Mouse (Mus musculus) CH12.LX (cell line): ENCODE measurements around the gene Dlg2. TPM values are rescaled to one million over a fixed set of nuclear protein-coding genes. Genes with fewer than 3 reads are reported as not detected.

ENCODE experiments used
- DNase-seq: peaks from one replicate; pipeline ENCODE4 v3.0.0-alpha.2; 2013; ENCODE audit errors: extremely low read depth
- H3K27ac ChIP-seq: 2 replicates; pipeline ENCODE4 v1.5.1; 2012; ENCODE audit warnings: low read depth, mild to moderate bottlenecking, control low read depth, moderate library complexity; ENCODE audit not compliant: insufficient read depth
- H3K27me3 ChIP-seq: replicated peaks from 2 replicates; pipeline ENCODE3; 2012; ENCODE audit warnings: inconsistent platforms
- H3K36me3 ChIP-seq, 2 experiments: replicated peaks in 1 of 2; 2 replicates each; pipeline versions ENCODE3 to v1.6.1; 2012; ENCODE audit warnings: inconsistent platforms in 1 of 2, low read length in 1 of 2, mild to moderate bottlenecking in 1 of 2, mixed read lengths in 1 of 2, moderate library complexity in 1 of 2; ENCODE audit not compliant: control insufficient read depth in 1 of 2, insufficient read depth in 1 of 2
- H3K4me1 ChIP-seq, 2 experiments: 2 replicates each; pipeline ENCODE4 v1.6.1; 2012; ENCODE audit warnings: inconsistent platforms in 1 of 2, moderate library complexity in 1 of 2; ENCODE audit not compliant: insufficient read depth in 2 of 2, control insufficient read depth in 1 of 2
- H3K4me2 ChIP-seq: 2 replicates; pipeline ENCODE4 v1.6.1; 2012; ENCODE audit warnings: low read depth, mild to moderate bottlenecking, control low read depth; ENCODE audit not compliant: poor library complexity, insufficient read depth, severe bottlenecking
- H3K4me3 ChIP-seq, 3 experiments: fragments of 150-350 bp in 1 of 3; sonication (generic) in 1 of 3; replicated peaks in 1 of 3; 2 replicates each; pipeline versions ENCODE3 to v1.5.1; 2011 to 2012; ENCODE audit warnings: low read depth in 2 of 3, low read length in 2 of 3, mild to moderate bottlenecking in 2 of 3, moderate library complexity in 2 of 3, control low read depth in 1 of 3, improper control_type of control experiment in 1 of 3, inconsistent platforms in 1 of 3, mixed read lengths in 1 of 3; ENCODE audit not compliant: poor library complexity in 1 of 3
- H3K79me2 ChIP-seq: replicated peaks from 2 replicates; pipeline ENCODE4 v1.6.1; 2012; ENCODE audit warnings: mild to moderate bottlenecking, moderate library complexity; ENCODE audit not compliant: control insufficient read depth, poor library complexity, insufficient read depth, severe bottlenecking; ENCODE audit errors: extremely low read depth
- H3K9ac ChIP-seq: 2 replicates; pipeline ENCODE4 v1.6.1; 2012; ENCODE audit warnings: low read depth, mild to moderate bottlenecking, control low read depth, moderate library complexity; ENCODE audit not compliant: insufficient read depth
- H3K9me3 ChIP-seq: replicated peaks from 2 replicates; pipeline ENCODE3; 2012; ENCODE audit warnings: low read length, inconsistent platforms, mixed read lengths
- CHD1 ChIP-seq: IDR thresholded peaks from 2 replicates; pipeline ENCODE4 v1.6.1; 2012; ENCODE audit warnings: low read depth, low read length, improper control_type of control experiment, inconsistent platforms
- CHD2 ChIP-seq: IDR thresholded peaks from 2 replicates; pipeline ENCODE4 v1.6.1; 2011; ENCODE audit warnings: low read length, improper control_type of control experiment
- CTCF ChIP-seq, 2 experiments: IDR thresholded peaks in 1 of 2; conservative IDR thresholded peaks in 1 of 2; 2 replicates each; pipeline ENCODE4 v1.5.1; 2011 to 2012; ENCODE audit warnings: low read depth in 2 of 2, low read length in 2 of 2, improper control_type of control experiment in 1 of 2, inconsistent platforms in 1 of 2, mild to moderate bottlenecking in 1 of 2, moderate library complexity in 1 of 2
- ELF1 ChIP-seq: IDR thresholded peaks from 2 replicates; pipeline ENCODE4 v1.6.1; 2014; ENCODE audit warnings: low read depth, mild to moderate bottlenecking, inconsistent platforms, low read length, improper control_type of control experiment
- EP300 ChIP-seq: IDR thresholded peaks from 2 replicates; pipeline ENCODE4 v1.6.1; 2011; ENCODE audit warnings: low read length, improper control_type of control experiment
- ETS1 ChIP-seq: conservative IDR thresholded peaks from 2 replicates; pipeline ENCODE4 v1.6.1; 2012; ENCODE audit warnings: low read depth, mild to moderate bottlenecking, inconsistent platforms, low read length, improper control_type of control experiment, moderate library complexity
- HCFC1 ChIP-seq: IDR thresholded peaks from 2 replicates; pipeline ENCODE4 v1.6.1; 2012; ENCODE audit warnings: low read depth, mild to moderate bottlenecking, inconsistent platforms, low read length, improper control_type of control experiment
- KAT2A ChIP-seq: IDR thresholded peaks from 2 replicates; pipeline ENCODE4 v1.6.1; 2012; ENCODE audit warnings: low read length, improper control_type of control experiment, inconsistent platforms; ENCODE audit not compliant: insufficient replicate concordance
- MAFK ChIP-seq: IDR thresholded peaks from 2 replicates; pipeline ENCODE4 v1.6.1; 2011; ENCODE audit warnings: low read length, improper control_type of control experiment; ENCODE audit not compliant: insufficient replicate concordance
- MEF2A ChIP-seq: IDR thresholded peaks from 2 replicates; pipeline ENCODE4 v1.6.1; 2014; ENCODE audit warnings: low read depth, mild to moderate bottlenecking, inconsistent platforms, low read length, improper control_type of control experiment, borderline replicate concordance
- MYC ChIP-seq: IDR thresholded peaks from 2 replicates; pipeline ENCODE4 v1.6.1; 2011; ENCODE audit warnings: low read depth, mild to moderate bottlenecking, improper control_type of control experiment, low read length
- NRF1 ChIP-seq: IDR thresholded peaks from 2 replicates; pipeline ENCODE4 v1.6.1; 2014; ENCODE audit warnings: low read depth, mild to moderate bottlenecking, inconsistent platforms, low read length, improper control_type of control experiment, moderate library complexity
- PAX5 ChIP-seq: IDR thresholded peaks from 2 replicates; pipeline ENCODE4 v1.6.1; 2012; ENCODE audit warnings: low read length, inconsistent platforms, mixed read lengths
- POLR2A ChIP-seq: IDR thresholded peaks from 2 replicates; pipeline ENCODE4 v1.6.1; 2011; ENCODE audit warnings: low read depth, mild to moderate bottlenecking, improper control_type of control experiment, low read length
- RCOR1 ChIP-seq: conservative IDR thresholded peaks from 2 replicates; pipeline ENCODE4 v1.6.1; 2012; ENCODE audit warnings: low read depth, mild to moderate bottlenecking, inconsistent platforms, low read length, improper control_type of control experiment
- SMC3 ChIP-seq: IDR thresholded peaks from 2 replicates; pipeline ENCODE4 v1.6.1; 2011; ENCODE audit warnings: low read depth, low read length, improper control_type of control experiment
- TBP ChIP-seq: conservative IDR thresholded peaks from 2 replicates; pipeline ENCODE4 v1.6.1; 2011; ENCODE audit warnings: low read depth, low read length, improper control_type of control experiment
- USF1 ChIP-seq: IDR thresholded peaks from 2 replicates; pipeline ENCODE4 v1.6.1; 2014; ENCODE audit warnings: low read depth, mild to moderate bottlenecking, inconsistent platforms, low read length, improper control_type of control experiment
- USF2 ChIP-seq: conservative IDR thresholded peaks from 2 replicates; pipeline ENCODE4 v1.6.1; 2011; ENCODE audit warnings: low read depth, low read length, improper control_type of control experiment
- ZC3H11A ChIP-seq: IDR thresholded peaks from 2 replicates; pipeline ENCODE4 v1.6.1; 2012; ENCODE audit warnings: low read depth, mild to moderate bottlenecking, inconsistent platforms, low read length, improper control_type of control experiment
- ZNF384 ChIP-seq: IDR thresholded peaks from 2 replicates; pipeline ENCODE4 v1.6.1; 2012; ENCODE audit warnings: low read depth, low read length, improper control_type of control experiment, inconsistent platforms
- dilution Hi-C: fragments of 300-500 bp; cut with MboI; formaldehyde crosslinking; loops from 2 replicates; pipeline ENCODE4 v1.14.3; 2020; ENCODE audit warnings: low sequenced_read_pairs; ENCODE audit not compliant: extremely low pct_unique_long_range_greater_than_20kb, extremely low pct_ligation_motif_present
- in situ Hi-C: fragments of 300-500 bp; cut with MboI; formaldehyde crosslinking; loops from 3 replicates; pipeline ENCODE4 v1.14.3; 2019; ENCODE audit warnings: low sequenced_read_pairs, low pct_ligation_motif_present, low pct_unique_long_range_greater_than_20kb, mixed read lengths
- polyA plus RNA-seq: library from polyadenylated mRNA; unstranded; fragments of >175 nt; gene quantifications from 2 replicates; pipeline ENCODE4 v1.2.1, GENCODE M21; 2012; ENCODE audit warnings: low read depth; ENCODE audit not compliant: insufficient read length
- total RNA-seq, 2 experiments: library from RNA; depleted of rRNA; stranded (reverse); fragments of 300-350 nt in 1 of 2; fragments of >200 nt in 1 of 2; gene quantifications; 2 replicates each; pipeline ENCODE4 v1.2.3; 2012 to 2014

The Dlg2 gene
- total and polyA plus RNA-seq, 3 experiments: 0.36 TPM; not detected in 2

GRCm38 (mm10) chr7:91653033-91653432 is 1176.6 kb downstream of the Dlg2 start:
- no peak for TF ChIP-seq TBP
- TF ChIP-seq EP300: no peak
- TF ChIP-seq NRF1: no peak
- TF ChIP-seq MEF2A: no peak
- no peak for TF ChIP-seq PAX5
- no peak for TF ChIP-seq RCOR1
- no peak for TF ChIP-seq KAT2A
- no peak for TF ChIP-seq USF1
- TF ChIP-seq ZNF384: no peak
- no peak for TF ChIP-seq SMC3
- no peak for TF ChIP-seq CHD2
- no peak for TF ChIP-seq HCFC1
- TF ChIP-seq CTCF (conservative IDR thresholded peaks at IDR 0.05 in 1 of 2, IDR thresholded peaks at IDR 0.05 in 1 of 2; ENCODE audit: low read depth in 2 of 2, low read length in 2 of 2): no peak
- TF ChIP-seq POLR2A: no peak
- TF ChIP-seq USF2: no peak
- no peak for TF ChIP-seq MAFK
- TF ChIP-seq CHD1: no peak
- TF ChIP-seq ZC3H11A: no peak
- TF ChIP-seq ETS1: no peak
- TF ChIP-seq ELF1: no peak
- no peak for DNase-seq
- Histone ChIP-seq H3K36me3 (no peaks in the 10 kb centered on the region), H3K27ac (no peak overlapping the region), H3K4me2 (no peak overlapping the region), H3K27me3 (no peaks in the 10 kb centered on the region), H3K79me2 (no peaks in the 10 kb centered on the region), H3K4me3 (no peak overlapping the region), H3K4me1 (no peaks in the 10 kb centered on the region), H3K9ac (no peak overlapping the region), H3K9me3 (no peaks in the 10 kb centered on the region)
- in situ Hi-C loops: no loop called here
- dilution Hi-C loops: no loop called here

- TF ChIP-seq PAX5 (no peak), POLR2A (no peak), USF2 (no peak), MYC (no peak)
- Histone ChIP-seq H3K4me3 (no peak overlapping the region), H3K4me1 (no peaks in the 10 kb centered on the region), H3K79me2 (no peaks in the 10 kb centered on the region), H3K4me2 (no peak overlapping the region), H3K27me3 (no peaks in the 10 kb centered on the region), H3K9me3 (no peaks in the 10 kb centered on the region), H3K9ac (no peak overlapping the region), H3K36me3 (no peaks in the 10 kb centered on the region), H3K27ac (no peak overlapping the region)
- dilution Hi-C loops (no loop called here), in situ Hi-C loops (no loop called here)
- no peak for DNase-seq
These were observed 1183.0 kb downstream of the Dlg2 start for GRCm38 (mm10) chr7:91659498-91659897.
